Mouse (Mus musculus): ENCODE results near the gene Rbm4b. TPM values are rescaled to one million over a fixed set of nuclear protein-coding genes. Genes with fewer than 3 reads are reported as not detected.
A peak's percentile ranks its signal among the peaks of the same experiment; 100 is the strongest.

The Rbm4b gene
- polyA plus RNA-seq, 1 experiment, result 233 TPM

GRCm38 (mm10) chr19:4793281-4793830 lies 37.1 kb downstream of the Rbm4b start:
- TF ChIP-seq POLR2A (IDR thresholded peaks at IDR 0.05; ENCODE audit: control insufficient read depth, low read depth, low read length), result no peak
- TF ChIP-seq CTCF (IDR thresholded peaks at IDR 0.05; ENCODE audit: control insufficient read depth, insufficient read depth, insufficient replicate concordance, low read depth, low read length), result no peak
- Histone ChIP-seq H3K4me1 (ENCODE audit: control insufficient read depth, insufficient read depth, low read length) (peaks cover 2% of the 10 kb centered on the region; the same call in 1 of the 2 replicates), H3K27ac (ENCODE audit: control insufficient read depth, insufficient read depth, low read depth, low read length) (peak overlapping the region; percentile 62), H3K36me3 (ENCODE audit: control insufficient read depth, insufficient read depth, low read length) (no peaks in the 10 kb centered on the region; the same call in 1 of the 2 replicates), H3K27me3 (ENCODE audit: control insufficient read depth, insufficient read depth, low read length) (no peaks in the 10 kb centered on the region), H3K4me3 (ENCODE audit: control insufficient read depth, low read depth, low read length) (peak overlapping the region; percentile 87)

GRCm38 (mm10) chr19:4793831-4794422 lies 37.6 kb downstream of the Rbm4b start, which contains the start of gene Rbm4:
Gene Rbm4, minus strand, starts transcription at chr19:4793901.
- peak within 1 kb of the TSS; percentile 62 for H3K27ac ChIP-seq (ENCODE audit: control insufficient read depth, insufficient read depth, low read depth, low read length)
- no peaks in the 10 kb centered on the region; the same call in none of the 2 replicates for H3K36me3 ChIP-seq (ENCODE audit: control insufficient read depth, insufficient read depth, low read length)
- no peaks in the 10 kb centered on the region for H3K27me3 ChIP-seq (ENCODE audit: control insufficient read depth, insufficient read depth, low read length)
- H3K4me1 ChIP-seq (ENCODE audit: control insufficient read depth, insufficient read depth, low read length), result peaks cover 2% of the 10 kb centered on the region; the same call in 1 of the 2 replicates
- peak within 1 kb of the TSS; percentile 87 for H3K4me3 ChIP-seq (ENCODE audit: control insufficient read depth, low read depth, low read length)
- no peak for TF ChIP-seq CTCF (IDR thresholded peaks at IDR 0.05; ENCODE audit: control insufficient read depth, insufficient read depth, insufficient replicate concordance, low read depth, low read length)
- TF ChIP-seq POLR2A (IDR thresholded peaks at IDR 0.05; ENCODE audit: control insufficient read depth, low read depth, low read length), result peak; percentile 58; the same call in 1 of the 2 replicates

- no peak overlapping the region for H3K4me3 ChIP-seq (ENCODE audit: control insufficient read depth, low read depth, low read length)
- H3K36me3 ChIP-seq (ENCODE audit: control insufficient read depth, insufficient read depth, low read length), result peaks cover 2% of the 10 kb centered on the region
- H3K4me1 ChIP-seq (ENCODE audit: control insufficient read depth, insufficient read depth, low read length), result peaks cover 2% of the 10 kb centered on the region; the same call in 1 of the 2 replicates
- H3K27me3 ChIP-seq (ENCODE audit: control insufficient read depth, insufficient read depth, low read length), result no peaks in the 10 kb centered on the region
- TF ChIP-seq CTCF (IDR thresholded peaks at IDR 0.05; ENCODE audit: control insufficient read depth, insufficient read depth, insufficient replicate concordance, low read depth, low read length), result no peak
- TF ChIP-seq POLR2A (IDR thresholded peaks at IDR 0.05; ENCODE audit: control insufficient read depth, low read depth, low read length), result no peak
- H3K27ac ChIP-seq (ENCODE audit: control insufficient read depth, insufficient read depth, low read depth, low read length), result no peak overlapping the region
Measured at GRCm38 (mm10) chr19:4795929-4796328, 39.6 kb downstream of the Rbm4b start.

DNA sequence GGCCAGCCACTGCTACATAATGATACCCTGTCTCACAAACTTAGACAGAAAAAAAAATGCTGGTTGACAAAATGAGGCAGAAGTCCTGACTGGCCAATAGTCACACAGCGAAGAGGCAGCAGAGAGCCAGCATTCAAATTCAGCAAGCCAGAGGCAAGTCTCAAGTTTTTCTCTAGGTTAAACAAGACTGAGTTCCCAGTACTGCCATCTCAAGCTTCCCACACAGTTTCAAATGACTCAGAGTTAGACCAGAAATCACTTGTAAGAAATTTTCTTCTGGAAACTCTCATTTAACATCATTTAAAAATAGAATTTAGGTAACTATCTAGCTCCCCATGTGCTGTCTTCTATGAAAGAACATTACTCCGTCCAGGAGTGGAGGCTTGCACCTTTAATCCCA lies 41.5 kb downstream of the Rbm4b start:
- H3K27ac ChIP-seq (ENCODE audit: control insufficient read depth, insufficient read depth, low read depth, low read length), result no peak overlapping the region
- no peak for TF ChIP-seq POLR2A (IDR thresholded peaks at IDR 0.05; ENCODE audit: control insufficient read depth, low read depth, low read length)
- no peak for TF ChIP-seq CTCF (IDR thresholded peaks at IDR 0.05; ENCODE audit: control insufficient read depth, insufficient read depth, insufficient replicate concordance, low read depth, low read length)
- H3K36me3 ChIP-seq (ENCODE audit: control insufficient read depth, insufficient read depth, low read length), result peaks cover 3% of the 10 kb centered on the region
- peaks cover 2% of the 10 kb centered on the region; the same call in 1 of the 2 replicates for H3K4me1 ChIP-seq (ENCODE audit: control insufficient read depth, insufficient read depth, low read length)
- H3K4me3 ChIP-seq (ENCODE audit: control insufficient read depth, low read depth, low read length), result no peak overlapping the region
- no peaks in the 10 kb centered on the region for H3K27me3 ChIP-seq (ENCODE audit: control insufficient read depth, insufficient read depth, low read length)

DNA sequence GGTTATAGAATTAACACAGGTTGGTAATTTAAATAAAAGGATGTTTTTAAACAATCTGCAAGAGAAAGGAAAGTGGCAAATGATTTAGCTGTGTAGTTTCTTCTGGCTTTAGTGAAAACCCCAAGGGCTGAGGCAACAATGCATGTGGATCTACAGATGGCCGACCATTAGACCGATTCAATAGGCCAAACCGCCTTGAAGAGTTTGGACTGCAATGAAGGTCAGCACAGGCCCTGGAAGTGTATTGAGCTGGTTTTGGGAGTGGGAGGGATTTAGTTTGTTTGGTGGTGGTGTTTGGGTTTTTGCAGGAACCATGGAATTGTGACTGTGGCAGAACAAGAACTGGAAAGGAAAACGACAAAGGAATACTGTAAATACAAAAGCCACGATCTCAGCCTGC lies 42.8 kb downstream of the Rbm4b start:
- Histone ChIP-seq H3K4me3 (ENCODE audit: control insufficient read depth, low read depth, low read length) (no peak overlapping the region), H3K4me1 (ENCODE audit: control insufficient read depth, insufficient read depth, low read length) (peaks cover under 1% of the 10 kb centered on the region), H3K27me3 (ENCODE audit: control insufficient read depth, insufficient read depth, low read length) (no peaks in the 10 kb centered on the region), H3K36me3 (ENCODE audit: control insufficient read depth, insufficient read depth, low read length) (peaks cover 3% of the 10 kb centered on the region), H3K27ac (ENCODE audit: control insufficient read depth, insufficient read depth, low read depth, low read length) (no peak overlapping the region)
- TF ChIP-seq CTCF (IDR thresholded peaks at IDR 0.05; ENCODE audit: control insufficient read depth, insufficient read depth, insufficient replicate concordance, low read depth, low read length), result no peak
- TF ChIP-seq POLR2A (IDR thresholded peaks at IDR 0.05; ENCODE audit: control insufficient read depth, low read depth, low read length), result no peak

GRCm38 (mm10) chr19:4802691-4803091 lies 46.4 kb downstream of the Rbm4b start:
- no peak for TF ChIP-seq CTCF (IDR thresholded peaks at IDR 0.05; ENCODE audit: control insufficient read depth, insufficient read depth, insufficient replicate concordance, low read depth, low read length)
- no peak for TF ChIP-seq POLR2A (IDR thresholded peaks at IDR 0.05; ENCODE audit: control insufficient read depth, low read depth, low read length)
- Histone ChIP-seq H3K4me1 (ENCODE audit: control insufficient read depth, insufficient read depth, low read length) (no peaks in the 10 kb centered on the region; the same call in 1 of the 2 replicates), H3K36me3 (ENCODE audit: control insufficient read depth, insufficient read depth, low read length) (peaks cover 3% of the 10 kb centered on the region), H3K27me3 (ENCODE audit: control insufficient read depth, insufficient read depth, low read length) (no peaks in the 10 kb centered on the region), H3K4me3 (ENCODE audit: control insufficient read depth, low read depth, low read length) (no peak overlapping the region), H3K27ac (ENCODE audit: control insufficient read depth, insufficient read depth, low read depth, low read length) (no peak overlapping the region)

GRCm38 (mm10) chr19:4803283-4803682 lies 47.0 kb downstream of the Rbm4b start:
- TF ChIP-seq POLR2A (IDR thresholded peaks at IDR 0.05; ENCODE audit: control insufficient read depth, low read depth, low read length), result no peak
- no peak for TF ChIP-seq CTCF (IDR thresholded peaks at IDR 0.05; ENCODE audit: control insufficient read depth, insufficient read depth, insufficient replicate concordance, low read depth, low read length)
- no peaks in the 10 kb centered on the region for H3K27me3 ChIP-seq (ENCODE audit: control insufficient read depth, insufficient read depth, low read length)
- H3K36me3 ChIP-seq (ENCODE audit: control insufficient read depth, insufficient read depth, low read length), result peaks cover 3% of the 10 kb centered on the region
- H3K4me3 ChIP-seq (ENCODE audit: control insufficient read depth, low read depth, low read length), result no peak overlapping the region
- no peak overlapping the region for H3K27ac ChIP-seq (ENCODE audit: control insufficient read depth, insufficient read depth, low read depth, low read length)
- no peaks in the 10 kb centered on the region; the same call in 1 of the 2 replicates for H3K4me1 ChIP-seq (ENCODE audit: control insufficient read depth, insufficient read depth, low read length)
